In genomic region chr5:136535976-136536725, GRCm38 (mm10) we compare ENCODE assay signal across 22 mouse cellular contexts. TPM values are rescaled to one million over a fixed set of nuclear protein-coding genes. Genes with fewer than 3 reads are reported as not detected.
DNase-seq lines count a peak whose midpoint lies in the region; ATAC-seq lines count a peak whose summit lies in the region.
"Had no signal": no experiment of that assay in that cellular context is flagged by ENCODE, and none has a peak within 500 bp of the region (broad histone marks: within the 10 kb centered on the region; RNA-seq: fewer than 3 reads in every experiment).

No protein-coding gene starts in this region.

- peak; percentile 43 for DNase-seq in kidney, adult 18-20 months
- DNase-seq in kidney, adult 9 months = peak; percentile 76
- peak; percentile 59 to 68 for DNase-seq in kidney, postnatal 36 days
- DNase-seq in cerebellum, adult 9-10 months = no peak
- no peak for DNase-seq in cerebellum, postnatal 36 days
- no peak for DNase-seq in spleen, postnatal 36 days (ENCODE audit: low spot score in 2 of 2)
- DNase-seq: adrenal gland, adult 2 months; cerebellum, adult 11 months; cerebellum, postnatal 10 days; heart, postnatal 4 days; liver; liver, postnatal 0 days; lung, postnatal 10 days; spleen, adult 18-20 months; thymus, postnatal 14 days had no signal

- H3K9ac ChIP-seq in kidney, embryonic 16.5 days (replicated peaks; ENCODE audit: low read length) = no peak overlapping the region
- no peak overlapping the region for H3K9ac ChIP-seq in intestine, embryonic 16.5 days (ENCODE audit: low read depth, low read length)
- H3K9ac ChIP-seq: embryonic facial prominence, embryonic 12.5 days; hindbrain, embryonic 15.5 days; liver, postnatal 0 days; midbrain, embryonic 12.5 days; neural tube, embryonic 15.5 days had no signal

- H3K36me3 ChIP-seq in kidney, embryonic 16.5 days (ENCODE audit: insufficient read depth, low read length) = no peaks in the 10 kb centered on the region
- H3K36me3 ChIP-seq in intestine, embryonic 16.5 days (ENCODE audit: control insufficient read depth, insufficient read depth, low read length) = no peaks in the 10 kb centered on the region
- H3K36me3 ChIP-seq: embryonic facial prominence, embryonic 12.5 days; hindbrain, embryonic 15.5 days; limb, embryonic 10.5 days; midbrain, embryonic 12.5 days; neural tube, embryonic 15.5 days had no signal

- 64% methylated on average over 5 of the region's 5 CpGs for WGBS in kidney, embryonic 16.5 days
- 52% methylated on average over 5 of the region's 5 CpGs for WGBS in intestine, embryonic 16.5 days

- H3K27ac ChIP-seq in kidney, embryonic 16.5 days (ENCODE audit: low read length) = no peak overlapping the region; the same call in 1 of the 2 replicates
- H3K27ac ChIP-seq in intestine, embryonic 16.5 days (ENCODE audit: low read length) = peak overlapping the region; percentile 65
- H3K27ac ChIP-seq: embryonic facial prominence, embryonic 12.5 days; hindbrain, embryonic 15.5 days; limb, embryonic 10.5 days; midbrain, embryonic 12.5 days; neural tube, embryonic 15.5 days had no signal

- H3K9me3 ChIP-seq in kidney, embryonic 16.5 days (ENCODE audit: low read length) = no peaks in the 10 kb centered on the region
- H3K9me3 ChIP-seq in intestine, embryonic 16.5 days (ENCODE audit: control insufficient read depth, low read length) = no peaks in the 10 kb centered on the region
- H3K9me3 ChIP-seq: embryonic facial prominence, embryonic 12.5 days; hindbrain, embryonic 15.5 days; limb, embryonic 10.5 days; midbrain, embryonic 12.5 days; neural tube, embryonic 15.5 days had no signal

- ATAC-seq in kidney, embryonic 16.5 days (ENCODE audit: low FRiP score, low TSS enrichment) = no peak
- ATAC-seq in intestine, embryonic 16.5 days = peak; percentile 77
- ATAC-seq: liver, postnatal 0 days had no signal

- H3K4me1 ChIP-seq in kidney, embryonic 16.5 days (ENCODE audit: insufficient read depth, low read length) = peaks cover 41% of the 10 kb centered on the region
- peaks cover 53% of the 10 kb centered on the region for H3K4me1 ChIP-seq in intestine, embryonic 16.5 days (ENCODE audit: control insufficient read depth, insufficient read depth, low read length)

- no peak overlapping the region for H3K4me2 ChIP-seq in kidney, embryonic 16.5 days (replicated peaks; ENCODE audit: low read depth, low read length)
- H3K4me2 ChIP-seq in intestine, embryonic 16.5 days (ENCODE audit: low read depth, low read length) = no peak overlapping the region
- H3K4me2 ChIP-seq: embryonic facial prominence, embryonic 12.5 days; hindbrain, embryonic 15.5 days; midbrain, embryonic 12.5 days; neural tube, embryonic 15.5 days had no signal

- H3K27me3 ChIP-seq in kidney, embryonic 16.5 days (ENCODE audit: insufficient read depth, low read length) = no peaks in the 10 kb centered on the region
- H3K27me3 ChIP-seq in intestine, embryonic 16.5 days (replicated peaks; ENCODE audit: control insufficient read depth, insufficient read depth, low read length) = no peaks in the 10 kb centered on the region
- H3K27me3 ChIP-seq: embryonic facial prominence, embryonic 12.5 days; hindbrain, embryonic 15.5 days; midbrain, embryonic 12.5 days; neural tube, embryonic 15.5 days had no signal

- H3K4me3 ChIP-seq in kidney, embryonic 16.5 days (ENCODE audit: low read length) = no peak overlapping the region
- no peak overlapping the region; the same call in 1 of the 2 replicates for H3K4me3 ChIP-seq in intestine, embryonic 16.5 days (ENCODE audit: low read length)
- H3K4me3 ChIP-seq: embryonic facial prominence, embryonic 12.5 days; hindbrain, embryonic 15.5 days; limb, embryonic 10.5 days; midbrain, embryonic 12.5 days; neural tube, embryonic 15.5 days had no signal

RNA-seq across cellular contexts. Expression of gene Cux1, which starts 31.1 kb away (rescaled TPM):
- polyA plus RNA-seq in kidney, embryonic 16.5 days (2015; fragmentation: Nextera tagmentation; extraction: Ambion mirVana) = 110 and 123 TPM in 2 replicates
- polyA plus RNA-seq in intestine, embryonic 16.5 days (2015; fragmentation: Nextera tagmentation; extraction: Ambion mirVana) = 62.2 and 62.5 TPM in 2 replicates

Comparison
In these comparisons a context has a peak if more than half of its experiments do, and no peak if none do; other contexts are left out.
1. DNase-seq: peak in kidney, adult 18-20 months (single experiment), kidney, adult 9 months (single experiment) and kidney, postnatal 36 days (2 of 2); none in cerebellum, adult 9-10 months (single experiment), cerebellum, postnatal 36 days (0 of 2) and spleen, postnatal 36 days (0 of 2).